Mouse (Mus musculus) heart, embryonic 12.5 days (tissue): Measurements from ENCODE around the gene Pax1. TPM values are rescaled to one million over a fixed set of nuclear protein-coding genes. Genes with fewer than 3 reads are reported as not detected.

Source experiments
- ATAC-seq: fragments of 200-750 bp; cut with Nextera tagmentation; 2 replicates; pipeline ENCODE4 v1.8.0; 2017; ENCODE audit warnings: moderate TSS enrichment, moderate library complexity; ENCODE audit not compliant: insufficient number of reproducible peaks, low FRiP score
- H3K27ac ChIP-seq: fragments of 300-500 bp; sonication (generic); 2 replicates; pipeline ENCODE4 v1.5.1; 2016; ENCODE audit warnings: mild to moderate bottlenecking, moderate library complexity; ENCODE audit not compliant: poor library complexity, severe bottlenecking
- H3K27me3 ChIP-seq: fragments of 300-500 bp; sonication (generic); replicated peaks from 2 replicates; pipeline ENCODE4 v1.6.1; 2016; ENCODE audit warnings: mild to moderate bottlenecking, moderate library complexity
- H3K36me3 ChIP-seq: fragments of 300-500 bp; sonication (generic); 2 replicates; pipeline ENCODE4 v1.6.1; 2016; ENCODE audit warnings: mild to moderate bottlenecking, moderate library complexity
- H3K4me1 ChIP-seq: fragments of 300-500 bp; sonication (generic); replicated peaks from 2 replicates; pipeline ENCODE4 v1.6.1; 2016; ENCODE audit warnings: mild to moderate bottlenecking
- H3K4me2 ChIP-seq: fragments of 300-500 bp; sonication (generic); 2 replicates; pipeline ENCODE4 v1.6.1; 2016; ENCODE audit warnings: mild to moderate bottlenecking, moderate library complexity
- H3K4me3 ChIP-seq: fragments of 300-500 bp; sonication (generic); 2 replicates; pipeline ENCODE4 v1.5.1; 2016; ENCODE audit warnings: mild to moderate bottlenecking
- H3K9ac ChIP-seq: fragments of 300-500 bp; sonication (generic); 2 replicates; pipeline ENCODE4 v1.6.1; 2016; ENCODE audit warnings: mild to moderate bottlenecking, moderate library complexity
- H3K9me3 ChIP-seq: fragments of 300-500 bp; sonication (generic); replicated peaks from 2 replicates; pipeline ENCODE4 v1.6.1; 2016; ENCODE audit warnings: mild to moderate bottlenecking, moderate library complexity
- WGBS: fragments of 180-500 bp; shearing (Covaris S2); methylation state at CpG from one replicate; pipeline ENCODE4 v1.1.7; 2016; 5-methylcytosine and 5-hydroxymethylcytosine counted together
- polyA plus RNA-seq: library from polyadenylated mRNA; unstranded; fragments of >200 nt; fragmentation: Nextera tagmentation; extraction: Ambion mirVana; gene quantifications from 2 replicates; pipeline ENCODE4 v1.2.1, GENCODE M21; 2016

Gene Pax1
- polyA plus RNA-seq, 1 experiment from 2014 or later = not detected

GRCm38 (mm10) chr2:147363401-147364130 lies 1.8 kb downstream of the Pax1 start:
- H3K4me3 ChIP-seq = no peak overlapping the region
- H3K27me3 ChIP-seq = peaks cover 97% of the 10 kb centered on the region
- no peak overlapping the region for H3K27ac ChIP-seq
- no peak for ATAC-seq
- H3K4me1 ChIP-seq = peaks cover 20% of the 10 kb centered on the region
- H3K9me3 ChIP-seq = no peaks in the 10 kb centered on the region
- 9% methylated on average over 6 of the region's 6 CpGs for WGBS
- no peaks in the 10 kb centered on the region for H3K36me3 ChIP-seq
- H3K4me2 ChIP-seq = no peak overlapping the region
- no peak overlapping the region for H3K9ac ChIP-seq

- 12% methylated on average over 6 of the region's 6 CpGs for WGBS
- H3K36me3 ChIP-seq = no peaks in the 10 kb centered on the region
- no peak overlapping the region for H3K9ac ChIP-seq
- no peaks in the 10 kb centered on the region for H3K9me3 ChIP-seq
- H3K27me3 ChIP-seq = peaks cover 92% of the 10 kb centered on the region
- no peak for ATAC-seq
- no peak overlapping the region for H3K27ac ChIP-seq
- H3K4me1 ChIP-seq = peaks cover 20% of the 10 kb centered on the region
- no peak overlapping the region for H3K4me2 ChIP-seq
- H3K4me3 ChIP-seq = no peak overlapping the region
These were observed 2.5 kb downstream of the Pax1 start for GRCm38 (mm10) chr2:147364198-147364597.

GRCm38 (mm10) chr2:147364982-147365907 lies 3.5 kb downstream of the Pax1 start:
- ATAC-seq = peak; percentile 65

GRCm38 (mm10) chr2:147365908-147366630 lies 4.3 kb downstream of the Pax1 start:
- Histone ChIP-seq H3K27ac (no peak overlapping the region), H3K4me3 (peak overlapping the region; percentile 43; the same call in 1 of the 2 replicates), H3K4me2 (peak overlapping the region; percentile 73), H3K9ac (no peak overlapping the region), H3K36me3 (no peaks in the 10 kb centered on the region), H3K9me3 (no peaks in the 10 kb centered on the region), H3K27me3 (peaks cover 91% of the 10 kb centered on the region), H3K4me1 (peaks cover 23% of the 10 kb centered on the region)
- 3% methylated on average over 36 of the region's 36 CpGs for WGBS
- no peak for ATAC-seq

More at GRCm38 (mm10) chr2:147364982-147365907, 3.5 kb downstream of the Pax1 start:
- Histone ChIP-seq H3K27me3 (peaks cover 91% of the 10 kb centered on the region), H3K4me3 (peak overlapping the region; percentile 43), H3K4me2 (peak overlapping the region; percentile 73), H3K36me3 (no peaks in the 10 kb centered on the region), H3K4me1 (peaks cover 23% of the 10 kb centered on the region), H3K27ac (no peak overlapping the region), H3K9me3 (no peaks in the 10 kb centered on the region), H3K9ac (peak overlapping the region; percentile 33; the same call in 1 of the 2 replicates)
- under 1% methylated on average over 70 of the region's 80 CpGs for WGBS

GRCm38 (mm10) chr2:147367246-147367820 lies 5.6 kb downstream of the Pax1 start:
- H3K27ac ChIP-seq = no peak overlapping the region
- H3K4me2 ChIP-seq = peak overlapping the region; percentile 53
- H3K9ac ChIP-seq = no peak overlapping the region
- ATAC-seq = no peak
- peaks cover 91% of the 10 kb centered on the region for H3K27me3 ChIP-seq
- H3K4me1 ChIP-seq = peaks cover 23% of the 10 kb centered on the region
- WGBS = 3% methylated on average over 12 of the region's 12 CpGs
- H3K9me3 ChIP-seq = no peaks in the 10 kb centered on the region
- no peaks in the 10 kb centered on the region for H3K36me3 ChIP-seq
- H3K4me3 ChIP-seq = no peak overlapping the region

- Histone ChIP-seq H3K27me3 (peaks cover 91% of the 10 kb centered on the region), H3K36me3 (no peaks in the 10 kb centered on the region), H3K27ac (no peak overlapping the region), H3K4me3 (peak overlapping the region; percentile 36), H3K4me1 (peaks cover 23% of the 10 kb centered on the region), H3K9ac (no peak overlapping the region), H3K4me2 (peak overlapping the region; percentile 53), H3K9me3 (no peaks in the 10 kb centered on the region)
- WGBS = 2% methylated on average over 32 of the region's 32 CpGs
- no peak for ATAC-seq
These were observed 6.3 kb downstream of the Pax1 start for GRCm38 (mm10) chr2:147367911-147368591.

GRCm38 (mm10) chr2:147369561-147369960 lies 7.8 kb downstream of the Pax1 start:
- no peak overlapping the region for H3K27ac ChIP-seq
- peaks cover 91% of the 10 kb centered on the region for H3K27me3 ChIP-seq
- H3K9ac ChIP-seq = no peak overlapping the region
- no peak for ATAC-seq
- H3K4me1 ChIP-seq = peaks cover 31% of the 10 kb centered on the region
- peak overlapping the region; percentile 10; the same call in 1 of the 2 replicates for H3K4me2 ChIP-seq
- 3% methylated on average over 9 of the region's 9 CpGs for WGBS
- 0 out of 2 replicates have a peak overlapping the region, but pooled peaks have one; percentile 15 for H3K4me3 ChIP-seq
- no peaks in the 10 kb centered on the region for H3K9me3 ChIP-seq
- H3K36me3 ChIP-seq = no peaks in the 10 kb centered on the region

- H3K9ac ChIP-seq = no peak overlapping the region
These were observed 8.4 kb downstream of the Pax1 start for GRCm38 (mm10) chr2:147370091-147370490.

GRCm38 (mm10) chr2:147371289-147371688 lies 9.6 kb downstream of the Pax1 start:
- H3K4me2 ChIP-seq = no peak overlapping the region
- peaks cover 85% of the 10 kb centered on the region for H3K27me3 ChIP-seq
- no peak overlapping the region for H3K4me3 ChIP-seq
- H3K4me1 ChIP-seq = peaks cover 15% of the 10 kb centered on the region
- H3K9ac ChIP-seq = no peak overlapping the region
- ATAC-seq = no peak
- no peaks in the 10 kb centered on the region for H3K36me3 ChIP-seq
- H3K9me3 ChIP-seq = no peaks in the 10 kb centered on the region
- H3K27ac ChIP-seq = no peak overlapping the region

More at GRCm38 (mm10) chr2:147370091-147370490, 8.4 kb downstream of the Pax1 start:
- no peaks in the 10 kb centered on the region for H3K36me3 ChIP-seq
- peaks cover 91% of the 10 kb centered on the region for H3K27me3 ChIP-seq
- peaks cover 26% of the 10 kb centered on the region for H3K4me1 ChIP-seq
- H3K4me2 ChIP-seq = no peak overlapping the region
- no peak overlapping the region for H3K4me3 ChIP-seq
- 10% methylated on average over 5 of the region's 5 CpGs for WGBS
- H3K27ac ChIP-seq = no peak overlapping the region
- no peaks in the 10 kb centered on the region for H3K9me3 ChIP-seq
- no peak for ATAC-seq

- no peak for ATAC-seq
- WGBS = 7% methylated on average over 4 of the region's 4 CpGs
- Histone ChIP-seq H3K36me3 (no peaks in the 10 kb centered on the region), H3K9ac (no peak overlapping the region), H3K4me1 (peaks cover 15% of the 10 kb centered on the region), H3K4me3 (no peak overlapping the region), H3K27me3 (peaks cover 85% of the 10 kb centered on the region), H3K27ac (no peak overlapping the region), H3K9me3 (no peaks in the 10 kb centered on the region), H3K4me2 (no peak overlapping the region)
These were observed 10.1 kb downstream of the Pax1 start for GRCm38 (mm10) chr2:147371840-147372239.
